Mouse (Mus musculus): Measurements from ENCODE around the gene Jmjd8.
"Not testable (repeated sequence)": the region's sequence is repeated elsewhere in the genome, so short reads cannot be mapped to it uniquely, and the experiment has no call there.

- not testable (repeated sequence) for TF ChIP-seq CTCF, POLR2A (IDR thresholded peaks at IDR 0.05; ENCODE audit: insufficient read depth, low read depth, low read length)
Measured at GRCm38 (mm10) chr17:25807452-25807851, 21.2 kb upstream of the Jmjd8 start.

All from olfactory bulb, adult 2 months (tissue).